Mouse (Mus musculus) kidney, embryonic 16.5 days (tissue): ENCODE measurements around the gene Rxra. TPM values are rescaled to one million over a fixed set of nuclear protein-coding genes. Genes with fewer than 3 reads are reported as not detected.

Source experiments
- ATAC-seq: fragments of 200-750 bp; cut with Nextera tagmentation; 2 replicates; pipeline ENCODE4 v1.8.0; 2017; ENCODE audit warnings: moderate TSS enrichment; ENCODE audit not compliant: low FRiP score, low TSS enrichment
- H3K27ac ChIP-seq: fragments of 300-500 bp; sonication (generic); 2 replicates; pipeline ENCODE4 v1.5.1; 2014; ENCODE audit warnings: low read length
- H3K27me3 ChIP-seq: fragments of 300-500 bp; sonication (generic); 2 replicates; pipeline ENCODE4 v1.6.1; 2014; ENCODE audit warnings: low read length, control low read depth, mixed read lengths; ENCODE audit not compliant: insufficient read depth
- H3K36me3 ChIP-seq: fragments of 300-500 bp; sonication (generic); 2 replicates; pipeline ENCODE4 v1.6.1; 2014; ENCODE audit warnings: low read length, control low read depth, mixed read lengths; ENCODE audit not compliant: insufficient read depth
- H3K4me1 ChIP-seq: fragments of 300-500 bp; sonication (generic); 2 replicates; pipeline ENCODE4 v1.6.1; 2014; ENCODE audit warnings: low read length, control low read depth, mixed read lengths; ENCODE audit not compliant: insufficient read depth
- H3K4me2 ChIP-seq: fragments of 300-500 bp; sonication (generic); replicated peaks from 2 replicates; pipeline ENCODE4 v1.6.1; 2014; ENCODE audit warnings: low read depth, low read length
- H3K4me3 ChIP-seq: fragments of 300-500 bp; sonication (generic); 2 replicates; pipeline ENCODE4 v1.5.1; 2014; ENCODE audit warnings: mild to moderate bottlenecking, low read length
- H3K9ac ChIP-seq: fragments of 300-500 bp; sonication (generic); replicated peaks from 2 replicates; pipeline ENCODE4 v1.6.1; 2014; ENCODE audit warnings: low read length
- H3K9me3 ChIP-seq: fragments of 300-500 bp; sonication (generic); 2 replicates; pipeline ENCODE4 v1.6.1; 2016; ENCODE audit warnings: low read length, control low read depth
- WGBS: fragments of 180-500 bp; shearing (Covaris S2); extraction: QIAGEN DNeasy Blood & Tissue Kit; methylation state at CpG from one replicate; pipeline ENCODE4 v1.1.7; 2014; 5-methylcytosine and 5-hydroxymethylcytosine counted together
- polyA plus RNA-seq: library from polyadenylated mRNA; unstranded; fragments of >200 nt; fragmentation: Nextera tagmentation; extraction: Ambion mirVana; gene quantifications from 2 replicates; pipeline ENCODE4 v1.2.1, GENCODE M21; 2015

The Rxra gene
- polyA plus RNA-seq, 1 experiment from 2014 or later, result 11.6 TPM

GRCm38 (mm10) chr2:27729009-27729408, 52.8 kb downstream of the Rxra start:
- no peaks in the 10 kb centered on the region for H3K27me3 ChIP-seq
- ATAC-seq, result no peak
- H3K4me2 ChIP-seq, result no peak overlapping the region
- no peaks in the 10 kb centered on the region for H3K9me3 ChIP-seq
- 81% methylated on average over 4 of the region's 4 CpGs for WGBS
- no peak overlapping the region for H3K27ac ChIP-seq
- H3K9ac ChIP-seq, result no peak overlapping the region
- H3K4me3 ChIP-seq, result no peak overlapping the region
- peaks cover 27% of the 10 kb centered on the region for H3K4me1 ChIP-seq
- no peaks in the 10 kb centered on the region for H3K36me3 ChIP-seq

- no peak for ATAC-seq
- WGBS, result 70% methylated on average over 13 of the region's 13 CpGs
- no peak overlapping the region for H3K9ac ChIP-seq
These were observed 54.0 kb downstream of the Rxra start for GRCm38 (mm10) chr2:27730002-27730905.

GRCm38 (mm10) chr2:27733021-27733420, 56.8 kb downstream of the Rxra start:
- peaks cover 39% of the 10 kb centered on the region for H3K4me1 ChIP-seq
- no peak for ATAC-seq

More at GRCm38 (mm10) chr2:27730002-27730905, 54.0 kb downstream of the Rxra start:
- Histone ChIP-seq H3K4me1 (peaks cover 39% of the 10 kb centered on the region), H3K27me3 (no peaks in the 10 kb centered on the region), H3K36me3 (no peaks in the 10 kb centered on the region), H3K9me3 (no peaks in the 10 kb centered on the region), H3K4me3 (no peak overlapping the region), H3K27ac (no peak overlapping the region), H3K4me2 (no peak overlapping the region)

GRCm38 (mm10) chr2:27734328-27734727, 58.1 kb downstream of the Rxra start:
- no peak overlapping the region for H3K4me3 ChIP-seq
- no peak for ATAC-seq
- WGBS, result 0% methylated on average over 1 of the region's 1 CpGs
- H3K27ac ChIP-seq, result peak overlapping the region; percentile 39
- no peak overlapping the region for H3K9ac ChIP-seq
- no peaks in the 10 kb centered on the region for H3K27me3 ChIP-seq
- H3K36me3 ChIP-seq, result peaks cover 6% of the 10 kb centered on the region; the same call in 1 of the 2 replicates
- peaks cover 40% of the 10 kb centered on the region for H3K4me1 ChIP-seq
- H3K9me3 ChIP-seq, result no peaks in the 10 kb centered on the region
- H3K4me2 ChIP-seq, result no peak overlapping the region

More at GRCm38 (mm10) chr2:27733021-27733420, 56.8 kb downstream of the Rxra start:
- no peaks in the 10 kb centered on the region for H3K9me3 ChIP-seq
- no peak overlapping the region for H3K9ac ChIP-seq
- peaks cover 6% of the 10 kb centered on the region; the same call in 1 of the 2 replicates for H3K36me3 ChIP-seq
- no peaks in the 10 kb centered on the region for H3K27me3 ChIP-seq
- no peak overlapping the region for H3K4me2 ChIP-seq
- 57% methylated on average over 2 of the region's 2 CpGs for WGBS
- H3K27ac ChIP-seq, result no peak overlapping the region
- H3K4me3 ChIP-seq, result no peak overlapping the region

GRCm38 (mm10) chr2:27734800-27735199, 58.6 kb downstream of the Rxra start:
- H3K9me3 ChIP-seq, result no peaks in the 10 kb centered on the region
- ATAC-seq, result no peak
- no peaks in the 10 kb centered on the region for H3K27me3 ChIP-seq
- WGBS, result 93% methylated on average over 2 of the region's 2 CpGs
- peak overlapping the region; percentile 39 for H3K27ac ChIP-seq
- H3K4me2 ChIP-seq, result no peak overlapping the region
- no peak overlapping the region for H3K4me3 ChIP-seq
- H3K36me3 ChIP-seq, result peaks cover 6% of the 10 kb centered on the region; the same call in 1 of the 2 replicates
- H3K4me1 ChIP-seq, result peaks cover 44% of the 10 kb centered on the region
- H3K9ac ChIP-seq, result 0 out of 2 replicates have a peak overlapping the region, but pooled peaks have one; percentile 15

- 78% methylated on average over 5 of the region's 5 CpGs for WGBS
- no peak for ATAC-seq
- H3K4me3 ChIP-seq, result no peak overlapping the region
These were observed 60.6 kb downstream of the Rxra start for GRCm38 (mm10) chr2:27736802-27737201.

GRCm38 (mm10) chr2:27738396-27738795, 62.2 kb downstream of the Rxra start:
- Histone ChIP-seq H3K4me2 (no peak overlapping the region), H3K4me1 (peaks cover 43% of the 10 kb centered on the region), H3K27ac (no peak overlapping the region), H3K4me3 (no peak overlapping the region), H3K9ac (no peak overlapping the region), H3K36me3 (peaks cover 11% of the 10 kb centered on the region), H3K9me3 (no peaks in the 10 kb centered on the region), H3K27me3 (no peaks in the 10 kb centered on the region)
- no peak for ATAC-seq
- 79% methylated on average over 3 of the region's 3 CpGs for WGBS

More at GRCm38 (mm10) chr2:27736802-27737201, 60.6 kb downstream of the Rxra start:
- Histone ChIP-seq H3K27ac (no peak overlapping the region), H3K9ac (no peak overlapping the region), H3K4me2 (no peak overlapping the region), H3K27me3 (no peaks in the 10 kb centered on the region), H3K9me3 (no peaks in the 10 kb centered on the region), H3K36me3 (peaks cover 9% of the 10 kb centered on the region), H3K4me1 (peaks cover 57% of the 10 kb centered on the region)

GRCm38 (mm10) chr2:27740091-27740608, 63.9 kb downstream of the Rxra start:
- peak overlapping the region; percentile 18 for H3K9ac ChIP-seq
- ATAC-seq, result peak; percentile 52
- 0 out of 2 replicates have a peak overlapping the region, but pooled peaks have one; percentile 3 for H3K4me3 ChIP-seq

GRCm38 (mm10) chr2:27743177-27743576, 66.9 kb downstream of the Rxra start:
- H3K36me3 ChIP-seq, result peaks cover 9% of the 10 kb centered on the region
- no peak overlapping the region for H3K4me3 ChIP-seq
- H3K9me3 ChIP-seq, result no peaks in the 10 kb centered on the region
- ATAC-seq, result no peak
- H3K4me1 ChIP-seq, result peaks cover 64% of the 10 kb centered on the region
- H3K4me2 ChIP-seq, result no peak overlapping the region
- WGBS, result 96% methylated on average over 1 of the region's 1 CpGs
- no peak overlapping the region; the same call in 1 of the 2 replicates for H3K27ac ChIP-seq
- H3K27me3 ChIP-seq, result 0 out of 2 replicates have a peak, but pooled peaks cover 2% of the 10 kb centered on the region
- H3K9ac ChIP-seq, result no peak overlapping the region

More at GRCm38 (mm10) chr2:27740091-27740608, 63.9 kb downstream of the Rxra start:
- Histone ChIP-seq H3K27ac (peak overlapping the region; percentile 64), H3K4me2 (peak overlapping the region; percentile 35), H3K36me3 (peaks cover 15% of the 10 kb centered on the region), H3K9me3 (no peaks in the 10 kb centered on the region), H3K4me1 (peaks cover 43% of the 10 kb centered on the region), H3K27me3 (no peaks in the 10 kb centered on the region)
- 6% methylated on average over 16 of the region's 16 CpGs for WGBS
